Comparison of ENCODE assay signal across 15 mouse cellular contexts in genomic region chr15:8065221-8065620, GRCm38 (mm10). TPM values are rescaled to one million over a fixed set of nuclear protein-coding genes. Genes with fewer than 3 reads are reported as not detected.
DNase-seq lines count a peak whose midpoint lies in the region; ATAC-seq and TF ChIP-seq lines count a peak whose summit lies in the region.
"Had no signal": no experiment of that assay in that cellular context is flagged by ENCODE, and none has a peak within 500 bp of the region (broad histone marks: within the 10 kb centered on the region; RNA-seq: fewer than 3 reads in every experiment).

No protein-coding gene starts in this region.

- TF ChIP-seq CTCF in lung, embryonic 14.5 days (IDR thresholded peaks at IDR 0.05; ENCODE audit: low read depth) = no peak
- peak in 1 of 3 experiments; percentile 7; a peak in 1 of 6 replicates for TF ChIP-seq CTCF in MEL (IDR thresholded peaks at IDR 0.05 in 2 of 3, conservative IDR thresholded peaks at IDR 0.05 in 1 of 3; ENCODE audit: control insufficient read depth in 1 of 3, insufficient read depth in 1 of 3, low read depth in 2 of 3, low read length in 3 of 3, poor library complexity in 1 of 3, severe bottlenecking in 1 of 3)

- TF ChIP-seq EP300 in MEL (IDR thresholded peaks at IDR 0.05; ENCODE audit: low read depth in 1 of 2, low read length in 2 of 2) = no peak

- no peaks in the 10 kb centered on the region for H3K9me3 ChIP-seq in hindbrain, embryonic 16.5 days (ENCODE audit: control insufficient read depth, low read length)
- H3K9me3 ChIP-seq in hindbrain, embryonic 14.5 days (ENCODE audit: control insufficient read depth, low read length) = no peaks in the 10 kb centered on the region
- no peaks in the 10 kb centered on the region for H3K9me3 ChIP-seq in lung, embryonic 14.5 days (ENCODE audit: low read depth, low read length)
- no peaks in the 10 kb centered on the region for H3K9me3 ChIP-seq in MEL (replicated peaks; ENCODE audit: insufficient read depth, low read length)
- H3K9me3 ChIP-seq: embryonic facial prominence, embryonic 15.5 days; heart, embryonic 12.5 days; hindbrain, embryonic 15.5 days; liver, embryonic 12.5 days had no signal

- no peaks in the 10 kb centered on the region for H3K79me2 ChIP-seq in MEL (ENCODE audit: control insufficient read depth, insufficient read depth, low read length, poor library complexity)

- H3K9ac ChIP-seq in hindbrain, embryonic 16.5 days (ENCODE audit: low read depth, low read length) = no peak overlapping the region
- no peak overlapping the region for H3K9ac ChIP-seq in hindbrain, embryonic 14.5 days
- H3K9ac ChIP-seq in lung, embryonic 14.5 days = no peak overlapping the region
- no peak overlapping the region for H3K9ac ChIP-seq in MEL (ENCODE audit: control insufficient read depth, low read depth, low read length, poor library complexity, severe bottlenecking)
- H3K9ac ChIP-seq: embryonic facial prominence, embryonic 15.5 days; heart, embryonic 12.5 days; hindbrain, embryonic 15.5 days; liver, embryonic 12.5 days had no signal

- H3K27me3 ChIP-seq in hindbrain, embryonic 16.5 days (replicated peaks; ENCODE audit: control insufficient read depth, insufficient read depth, low read length) = no peaks in the 10 kb centered on the region
- H3K27me3 ChIP-seq in hindbrain, embryonic 14.5 days (ENCODE audit: control insufficient read depth, insufficient read depth, low read length) = no peaks in the 10 kb centered on the region
- H3K27me3 ChIP-seq in lung, embryonic 14.5 days (ENCODE audit: insufficient read depth, low read length) = no peaks in the 10 kb centered on the region
- H3K27me3 ChIP-seq in MEL (ENCODE audit: control insufficient read depth in 1 of 2, insufficient read depth in 2 of 2, low read length in 2 of 2) = no peaks in the 10 kb centered on the region
- H3K27me3 ChIP-seq: embryonic facial prominence, embryonic 15.5 days; heart, embryonic 12.5 days; hindbrain, embryonic 15.5 days; liver, embryonic 12.5 days had no signal

- 0 out of 2 replicates have a peak, but pooled peaks have one; percentile 63 for ATAC-seq in hindbrain, embryonic 16.5 days
- no peak for ATAC-seq in hindbrain, embryonic 14.5 days (ENCODE audit: low FRiP score)
- ATAC-seq in lung, embryonic 14.5 days (ENCODE audit: insufficient read depth) = no peak
- ATAC-seq in activated CD4-positive, CD25-positive, alpha-beta regulatory T cell, adult 4 months = no peak
- ATAC-seq: liver, embryonic 12.5 days had no signal

- H3K27ac ChIP-seq in hindbrain, embryonic 16.5 days (ENCODE audit: low read depth, low read length) = no peak overlapping the region
- H3K27ac ChIP-seq in hindbrain, embryonic 14.5 days = no peak overlapping the region
- no peak overlapping the region for H3K27ac ChIP-seq in lung, embryonic 14.5 days (ENCODE audit: low read depth)
- H3K27ac ChIP-seq in MEL (ENCODE audit: control insufficient read depth, low read depth, low read length) = no peak overlapping the region
- H3K27ac ChIP-seq: embryonic facial prominence, embryonic 15.5 days; hindbrain, embryonic 15.5 days; liver, embryonic 12.5 days had no signal

- no peak for DNase-seq in hindbrain, embryonic 14.5 days (ENCODE audit: low spot score)
- DNase-seq in lung, embryonic 14.5 days = peak; percentile 20
- no peak for DNase-seq in lung, postnatal 36 days
- DNase-seq in MEL (ENCODE audit: low read depth, low spot score) = no peak
- peak; percentile 4 for DNase-seq in fibroblast of lung, adult 2 months (ENCODE audit: low read depth)
- DNase-seq: adrenal gland, adult 8-10 months; cerebellum, adult 8-10 months; right cerebral cortex, adult 18-20 months; thymus, postnatal 4 days had no signal

- H3K4me1 ChIP-seq in hindbrain, embryonic 16.5 days (ENCODE audit: control insufficient read depth, insufficient read depth, low read depth, low read length) = no peaks in the 10 kb centered on the region
- H3K4me1 ChIP-seq in hindbrain, embryonic 14.5 days (replicated peaks; ENCODE audit: control insufficient read depth, insufficient read depth, low read length) = no peaks in the 10 kb centered on the region
- H3K4me1 ChIP-seq in lung, embryonic 14.5 days (ENCODE audit: insufficient read depth) = no peaks in the 10 kb centered on the region
- no peaks in the 10 kb centered on the region for H3K4me1 ChIP-seq in MEL (ENCODE audit: control insufficient read depth in 1 of 2, insufficient read depth in 2 of 2, low read length in 2 of 2)
- H3K4me1 ChIP-seq: embryonic facial prominence, embryonic 15.5 days; heart, embryonic 12.5 days; hindbrain, embryonic 15.5 days; liver, embryonic 12.5 days had no signal

- TF ChIP-seq RAD21 in MEL (IDR thresholded peaks at IDR 0.05; ENCODE audit: low read depth, low read length) = peak; percentile 5

- peaks cover 8% of the 10 kb centered on the region; the same call in 1 of the 2 replicates for H3K36me3 ChIP-seq in hindbrain, embryonic 16.5 days (ENCODE audit: control insufficient read depth, insufficient read depth, low read length)
- H3K36me3 ChIP-seq in hindbrain, embryonic 14.5 days (replicated peaks; ENCODE audit: control insufficient read depth, insufficient read depth) = peaks cover 50% of the 10 kb centered on the region
- H3K36me3 ChIP-seq in lung, embryonic 14.5 days (ENCODE audit: insufficient read depth) = 0 out of 2 replicates have a peak, but pooled peaks cover 3% of the 10 kb centered on the region
- no peaks in the 10 kb centered on the region; a peak in 2 of 4 replicates for H3K36me3 ChIP-seq in MEL (ENCODE audit: control insufficient read depth in 1 of 2, insufficient read depth in 2 of 2, low read length in 2 of 2)

- no peak overlapping the region for H3K4me2 ChIP-seq in hindbrain, embryonic 16.5 days (ENCODE audit: low read length)
- H3K4me2 ChIP-seq in hindbrain, embryonic 14.5 days (replicated peaks) = no peak overlapping the region
- no peak overlapping the region for H3K4me2 ChIP-seq in lung, embryonic 14.5 days
- H3K4me2 ChIP-seq: embryonic facial prominence, embryonic 15.5 days; heart, embryonic 12.5 days; hindbrain, embryonic 15.5 days; liver, embryonic 12.5 days had no signal

- no peak overlapping the region for H3K4me3 ChIP-seq in hindbrain, embryonic 16.5 days (ENCODE audit: low read length)
- no peak overlapping the region for H3K4me3 ChIP-seq in hindbrain, embryonic 14.5 days (replicated peaks; ENCODE audit: low read length)
- H3K4me3 ChIP-seq in lung, embryonic 14.5 days (ENCODE audit: low read depth, low read length) = no peak overlapping the region
- no peak overlapping the region for H3K4me3 ChIP-seq in MEL (ENCODE audit: control insufficient read depth in 1 of 2, insufficient read depth in 1 of 2, low read depth in 2 of 2, low read length in 2 of 2)
- H3K4me3 ChIP-seq: embryonic facial prominence, embryonic 15.5 days; heart, embryonic 12.5 days; hindbrain, embryonic 15.5 days; liver, embryonic 12.5 days had no signal

- WGBS in hindbrain, embryonic 16.5 days = 82% methylated on average over 6 of the region's 6 CpGs
- WGBS in hindbrain, embryonic 14.5 days = 85% methylated on average over 6 of the region's 6 CpGs
- WGBS in lung, embryonic 14.5 days = 65% methylated on average over 6 of the region's 6 CpGs

- TF ChIP-seq POLR2A in MEL (IDR thresholded peaks at IDR 0.05; ENCODE audit: control insufficient read depth in 1 of 2, insufficient read depth in 1 of 2, low read depth in 1 of 2, low read length in 2 of 2, poor library complexity in 1 of 2) = no peak

TF ChIP-seq in MEL, 35 proteins besides CTCF, POLR2A, EP300 and RAD21:
- TF ChIP-seq ZNF384 (IDR thresholded peaks at IDR 0.05; ENCODE audit: low read depth, low read length) (peak; percentile 48), SMC3 (IDR thresholded peaks at IDR 0.05; ENCODE audit: low read depth, low read length) (0 out of 2 replicates have a peak, but pooled peaks have one; percentile 13), USF1 (IDR thresholded peaks at IDR 0.05; ENCODE audit: low read depth, low read length) (no peak)

RNA-seq across cellular contexts. Expression of gene Wdr70, which starts 33.8 kb away (rescaled TPM):
- 71.3 and 75.2 TPM in 2 replicates for polyA plus RNA-seq in hindbrain, embryonic 16.5 days (2015; fragmentation: Nextera tagmentation; extraction: Ambion mirVana)
- 59.8 and 64.7 TPM in 2 replicates for polyA plus RNA-seq in hindbrain, embryonic 14.5 days (2014; fragmentation: Nextera tagmentation; extraction: Ambion mirVana)
- 51.1 and 52.7 TPM in 2 replicates for polyA plus RNA-seq in lung, embryonic 14.5 days (2014; fragmentation: Nextera tagmentation; extraction: Ambion mirVana)
- total RNA-seq in MEL (2012; rRNA removed) = 36.5 and 40.7 TPM in 2 replicates
- 10 to 100 TPM in 1 of 2 experiments, not detected in 1; 48.8 TPM for polyA plus RNA-seq in MEL (2012; ENCODE audit: insufficient read depth in 1 of 2, insufficient read length in 2 of 2, low read depth in 1 of 2, low replicate concordance in 2 of 2, missing spikeins in 1 of 2)
- polyA plus RNA-seq in activated CD4-positive, CD25-positive, alpha-beta regulatory T cell, adult 4 months (2017; shearing (Covaris generic)) = 10 to 100 TPM; 35.3 to 36.5 TPM

RNA-seq across cellular contexts. Expression of gene Nup155, which starts 43.9 kb away (rescaled TPM):
- 7.4 and 9.7 TPM in 2 replicates for polyA plus RNA-seq in hindbrain, embryonic 16.5 days (2015; fragmentation: Nextera tagmentation; extraction: Ambion mirVana)
- polyA plus RNA-seq in hindbrain, embryonic 14.5 days (2014; fragmentation: Nextera tagmentation; extraction: Ambion mirVana) = 12.2 and 12.8 TPM in 2 replicates
- polyA plus RNA-seq in lung, embryonic 14.5 days (2014; fragmentation: Nextera tagmentation; extraction: Ambion mirVana) = 26.0 and 27.5 TPM in 2 replicates
- total RNA-seq in MEL (2012; rRNA removed) = 82.7 and 86.7 TPM in 2 replicates
- polyA plus RNA-seq in MEL (2012; ENCODE audit: insufficient read depth in 1 of 2, insufficient read length in 2 of 2, low read depth in 1 of 2, low replicate concordance in 2 of 2, missing spikeins in 1 of 2) = 100 to 1,000 TPM in 1 of 2 experiments, 10 to 100 TPM in 1; 85.0 to 135 TPM
- polyA plus RNA-seq in activated CD4-positive, CD25-positive, alpha-beta regulatory T cell, adult 4 months (2017; shearing (Covaris generic)) = 1 to 10 TPM; 8.2 to 9.6 TPM

Comparison
In these comparisons a context has a peak if more than half of its experiments do, and no peak if none do; other contexts are left out.
1. DNase-seq: peak in lung, embryonic 14.5 days (single experiment) and fibroblast of lung, adult 2 months (single experiment); none in hindbrain, embryonic 14.5 days (single experiment), lung, postnatal 36 days (single experiment) and MEL (single experiment).